Mouse (Mus musculus) brown adipose tissue, adult 24 weeks (tissue): Measurements from ENCODE around the gene Gon7. TPM values are rescaled to one million over a fixed set of nuclear protein-coding genes. Genes with fewer than 3 reads are reported as not detected.

Experiments
- H3K27ac ChIP-seq: fragments of 200-500 bp; replicated peaks from 2 replicates; pipeline ENCODE4 v1.5.1; 2012; ENCODE audit warnings: low read depth, mild to moderate bottlenecking, low read length
- H3K4me1 ChIP-seq: fragments of 200-500 bp; 2 replicates; pipeline ENCODE4 v1.6.1; 2012; ENCODE audit warnings: low read length, mixed read lengths; ENCODE audit not compliant: control insufficient read depth, insufficient read depth, insufficient read length
- H3K4me3 ChIP-seq: fragments of 200-500 bp; 2 replicates; pipeline ENCODE4 v1.5.1; 2012; ENCODE audit warnings: low read depth, mild to moderate bottlenecking, low read length, moderate library complexity; ENCODE audit not compliant: insufficient read depth
- polyA plus RNA-seq: library from polyadenylated mRNA; stranded (reverse); fragments of >200 nt; gene quantifications from 2 replicates; pipeline ENCODE4 v1.2.4, GENCODE M21; 2012; ENCODE audit not compliant: missing spikeins, insufficient read depth, insufficient read length

The Gon7 gene
- polyA plus RNA-seq, 1 experiment, result 7.5 TPM

- H3K27ac ChIP-seq, result no peak overlapping the region
- H3K4me1 ChIP-seq, result 0 out of 2 replicates have a peak, but pooled peaks cover 6% of the 10 kb centered on the region
- H3K4me3 ChIP-seq, result no peak overlapping the region
Measured at GRCm38 (mm10) chr12:102725761-102726175, 31.8 kb downstream of the Gon7 start.

GRCm38 (mm10) chr12:102725146-102725545, 32.5 kb downstream of the Gon7 start:
- no peaks in the 10 kb centered on the region for H3K4me1 ChIP-seq
- H3K27ac ChIP-seq, result no peak overlapping the region

GRCm38 (mm10) chr12:102723861-102724260, 33.7 kb downstream of the Gon7 start:
- H3K27ac ChIP-seq, result no peak overlapping the region
- H3K4me3 ChIP-seq, result no peak overlapping the region
- H3K4me1 ChIP-seq, result no peaks in the 10 kb centered on the region

More at GRCm38 (mm10) chr12:102725146-102725545, 32.5 kb downstream of the Gon7 start:
- H3K4me3 ChIP-seq, result no peak overlapping the region

GRCm38 (mm10) chr12:102722966-102723365, 34.6 kb downstream of the Gon7 start:
- H3K4me1 ChIP-seq, result no peaks in the 10 kb centered on the region
- no peak overlapping the region for H3K4me3 ChIP-seq
- H3K27ac ChIP-seq, result no peak overlapping the region

GRCm38 (mm10) chr12:102722451-102722850, 35.2 kb downstream of the Gon7 start:
- H3K4me1 ChIP-seq, result no peaks in the 10 kb centered on the region
- no peak overlapping the region for H3K4me3 ChIP-seq

GRCm38 (mm10) chr12:102719552-102720315, 37.9 kb downstream of the Gon7 start:
- Histone ChIP-seq H3K4me1 (no peaks in the 10 kb centered on the region), H3K27ac (no peak overlapping the region)

More at GRCm38 (mm10) chr12:102722451-102722850, 35.2 kb downstream of the Gon7 start:
- no peak overlapping the region for H3K27ac ChIP-seq

GRCm38 (mm10) chr12:102714654-102715395, 42.8 kb downstream of the Gon7 start:
- H3K4me1 ChIP-seq, result no peaks in the 10 kb centered on the region
- H3K4me3 ChIP-seq, result no peak overlapping the region
- no peak overlapping the region for H3K27ac ChIP-seq

More at GRCm38 (mm10) chr12:102719552-102720315, 37.9 kb downstream of the Gon7 start:
- no peak overlapping the region for H3K4me3 ChIP-seq

- Histone ChIP-seq H3K4me1 (no peaks in the 10 kb centered on the region), H3K4me3 (no peak overlapping the region), H3K27ac (no peak overlapping the region; the same call in 1 of the 2 replicates)
Measured at GRCm38 (mm10) chr12:102714116-102714515, 43.5 kb downstream of the Gon7 start.

GRCm38 (mm10) chr12:102713153-102713865, 44.3 kb downstream of the Gon7 start:
- peak overlapping the region; percentile 41 for H3K27ac ChIP-seq
- H3K4me3 ChIP-seq, result peak overlapping the region; percentile 27
- no peaks in the 10 kb centered on the region for H3K4me1 ChIP-seq

GRCm38 (mm10) chr12:102710851-102711375, 46.7 kb downstream of the Gon7 start:
- Histone ChIP-seq H3K27ac (no peak overlapping the region), H3K4me3 (no peak overlapping the region), H3K4me1 (no peaks in the 10 kb centered on the region)

GRCm38 (mm10) chr12:102709896-102710295, 47.7 kb downstream of the Gon7 start:
- Histone ChIP-seq H3K4me1 (no peaks in the 10 kb centered on the region), H3K4me3 (no peak overlapping the region), H3K27ac (no peak overlapping the region)

- Histone ChIP-seq H3K27ac (peak overlapping the region; percentile 32; the same call in 1 of the 2 replicates), H3K4me1 (no peaks in the 10 kb centered on the region), H3K4me3 (no peak overlapping the region)
Measured at GRCm38 (mm10) chr12:102708220-102708619, 49.4 kb downstream of the Gon7 start.

GRCm38 (mm10) chr12:102706833-102707463, 50.7 kb downstream of the Gon7 start:
- Histone ChIP-seq H3K4me3 (no peak overlapping the region), H3K4me1 (no peaks in the 10 kb centered on the region), H3K27ac (no peak overlapping the region)

GRCm38 (mm10) chr12:102705906-102706640, 51.5 kb downstream of the Gon7 start:
- Histone ChIP-seq H3K27ac (0 out of 2 replicates have a peak overlapping the region, but pooled peaks have one; percentile 16), H3K4me3 (no peak overlapping the region), H3K4me1 (0 out of 2 replicates have a peak, but pooled peaks cover 2% of the 10 kb centered on the region)
